Mouse (Mus musculus) heart, adult 11 months (tissue): ENCODE measurements at regions not wholly inside any gene's neighbourhood (a gene's known extent, or its start where the extent isn't known, plus 50 kb on each side); places are given as distances from the start of the nearest gene placed in this dataset.
A peak's percentile ranks its signal among the peaks of the same experiment; 100 is the strongest.
"Not testable (repeated sequence)": the region's sequence is repeated elsewhere in the genome, so short reads cannot be mapped to it uniquely, and the experiment has no call there.

Experiments used
- DNase-seq: peaks from one replicate; pipeline ENCODE4 v3.0.0; 2022

DNA sequence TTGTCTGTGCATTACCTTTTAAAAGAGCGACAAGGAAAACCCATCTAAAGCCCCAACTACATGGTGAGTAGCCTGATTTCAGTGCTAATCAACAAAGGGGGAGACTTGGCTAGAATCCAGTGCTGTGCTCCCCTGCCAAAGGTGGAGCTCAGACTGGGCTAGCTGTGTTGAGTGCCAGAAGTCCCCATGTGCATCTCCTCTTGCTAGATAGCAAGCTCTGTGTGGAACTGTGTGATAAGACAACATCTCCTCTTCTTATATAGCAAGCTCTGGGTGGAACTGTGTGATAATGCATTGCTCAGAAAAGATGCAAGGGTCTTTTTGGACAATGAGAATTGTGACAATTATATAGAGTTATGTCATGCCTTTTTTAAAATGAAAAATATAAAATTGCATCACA is 741.4 kb downstream of the Adam6a start:
- DNase-seq = peak; percentile 17

DNA sequence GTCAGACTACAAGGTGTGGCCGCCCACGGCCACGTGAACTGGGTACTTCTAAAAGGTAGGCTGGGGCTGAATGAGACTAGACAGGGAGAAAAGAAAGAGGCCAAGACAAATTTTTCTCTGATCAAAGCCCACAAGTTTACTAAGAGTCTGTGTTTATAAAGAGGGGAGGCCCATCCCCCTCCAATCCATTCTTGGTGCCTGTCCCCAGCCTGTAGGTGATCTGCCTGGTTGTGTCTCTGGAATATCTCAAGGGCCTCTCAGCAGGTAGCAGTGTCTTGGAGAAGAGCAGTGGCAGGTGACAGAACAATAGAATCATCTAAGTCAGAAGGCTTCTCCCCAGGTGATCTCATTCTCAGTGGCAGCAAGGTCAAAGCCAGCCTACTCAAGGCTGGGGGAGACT is 743.3 kb downstream of the Adam6a start:
- DNase-seq = no peak

DNA sequence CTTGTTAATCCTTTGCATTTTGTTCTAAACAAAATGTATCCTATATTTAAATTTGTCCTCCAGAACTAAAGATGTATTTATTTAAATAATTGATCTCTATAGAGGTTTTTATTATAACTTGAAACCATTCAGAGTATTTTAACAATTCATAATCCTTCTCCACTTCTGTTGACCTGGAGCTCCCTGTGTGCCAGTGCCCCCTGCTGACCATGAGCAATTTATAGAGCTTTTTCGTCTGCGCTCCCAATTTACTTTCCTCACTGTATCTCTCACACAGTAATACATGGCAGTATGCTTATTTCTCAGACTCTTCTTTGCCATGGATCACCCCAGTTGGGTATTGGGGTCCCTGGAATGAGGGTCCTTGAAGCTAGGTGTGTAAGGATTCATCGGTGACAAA is 747.4 kb downstream of the Adam6a start:
- no peak for DNase-seq

GRCm38 (mm10) chr12:114299771-114300170 is 756.1 kb downstream of the Adam6a start:
- no peak for DNase-seq

DNA sequence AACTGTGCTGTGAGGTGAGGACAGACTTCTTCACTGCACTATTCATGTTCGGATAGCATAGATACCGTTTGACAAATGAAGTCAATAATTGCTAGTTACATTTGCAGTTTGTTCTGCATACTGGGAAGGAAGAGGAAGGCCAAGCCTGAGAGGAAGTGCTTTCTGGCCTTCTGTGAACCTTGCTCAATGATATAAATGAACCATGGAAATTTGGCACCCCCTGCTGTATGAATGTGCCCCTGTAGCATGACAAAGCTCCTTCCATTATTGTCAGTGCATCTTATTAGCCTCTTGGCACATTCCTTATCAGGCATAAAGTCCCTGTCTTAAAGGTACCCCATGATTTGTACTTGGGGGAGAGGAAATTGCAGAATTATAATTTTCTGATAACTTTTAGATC is 758.0 kb downstream of the Adam6a start:
- DNase-seq = no peak

DNA sequence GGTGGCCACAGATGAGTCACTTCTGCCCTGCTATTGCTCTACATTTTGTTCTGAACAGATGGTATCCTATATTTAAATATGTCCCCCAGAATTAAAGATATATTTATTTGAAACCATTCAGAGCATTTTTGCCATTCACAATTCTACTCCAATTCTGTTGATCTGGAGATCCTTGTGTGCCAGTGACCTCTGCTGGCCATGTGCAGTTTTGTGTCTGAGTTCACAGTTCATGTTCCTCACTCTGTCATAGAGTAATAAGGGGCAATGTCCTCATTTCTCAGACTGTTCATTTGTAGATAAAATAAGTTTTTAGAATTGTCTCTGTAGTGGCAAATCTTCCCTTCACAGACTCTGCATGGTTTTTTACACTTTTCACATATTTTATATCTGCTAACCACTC is 788.8 kb downstream of the Adam6a start:
- DNase-seq = no peak

DNA sequence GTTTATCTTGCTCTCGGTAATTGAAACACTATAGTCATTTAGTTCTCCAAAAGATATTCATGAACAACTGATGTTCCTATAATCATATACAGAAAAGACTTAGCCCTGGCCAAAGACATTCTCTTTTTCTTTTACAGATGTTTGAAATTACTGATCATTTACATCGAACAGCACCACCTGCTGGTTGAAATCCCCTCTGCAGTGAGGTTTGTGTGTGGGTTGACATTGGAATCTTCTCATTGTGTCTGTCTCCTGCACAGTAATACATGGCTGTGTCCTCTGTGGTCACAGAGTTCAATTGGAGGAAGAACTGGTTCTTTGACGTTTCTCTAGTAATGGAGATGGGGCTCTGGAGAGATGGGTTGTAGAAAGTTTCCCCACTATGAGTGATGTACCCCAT is 822.6 kb downstream of the Adam6a start:
- DNase-seq = no peak

GRCm38 (mm10) chr12:114378696-114379350 is 835.1 kb downstream of the Adam6a start:
- DNase-seq = peak; percentile 93

DNA sequence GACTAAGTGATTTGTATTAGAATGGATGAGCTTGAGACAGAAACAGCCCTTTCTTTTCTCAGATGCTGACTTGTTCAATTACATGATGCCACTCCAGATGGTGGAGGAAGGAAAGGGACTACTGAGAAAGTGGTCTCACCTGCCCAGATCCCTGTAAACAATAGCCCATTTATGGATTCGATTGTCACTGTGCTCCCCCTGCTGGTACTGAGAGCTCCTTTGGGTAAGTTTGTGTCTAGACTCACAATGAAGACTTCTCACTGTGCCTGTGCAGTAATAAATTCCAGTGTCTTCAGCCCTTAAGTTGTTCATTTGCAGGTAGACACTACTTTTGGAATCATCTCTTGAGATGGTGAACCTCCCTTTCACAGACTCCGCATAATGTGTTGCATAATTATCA is 847.7 kb downstream of the Adam6a start:
- no peak for DNase-seq

GRCm38 (mm10) chr12:114406206-114406605 is 862.5 kb downstream of the Adam6a start:
- DNase-seq = no peak

DNA sequence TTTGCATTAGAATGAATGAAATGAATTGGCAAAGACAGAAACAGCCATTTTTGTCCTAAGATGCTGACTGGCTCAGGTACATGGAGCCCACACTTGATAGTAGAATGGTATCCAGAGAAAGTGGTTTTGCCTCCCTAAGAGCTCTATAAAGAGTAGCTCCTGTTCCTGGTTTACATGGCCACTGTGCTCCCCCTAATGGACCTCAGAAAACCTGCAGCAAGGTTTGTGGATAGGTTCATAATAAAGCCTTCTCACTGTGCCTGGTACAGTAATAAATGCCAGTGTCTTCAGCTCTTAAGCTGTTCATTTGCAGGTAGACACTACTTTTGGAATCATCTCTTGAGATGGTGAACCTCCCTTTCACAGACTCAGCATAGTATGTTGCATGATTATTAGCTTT is 890.8 kb downstream of the Adam6a start:
- DNase-seq = peak; percentile 16

GRCm38 (mm10) chr12:114462037-114462436 is 918.3 kb downstream of the Adam6a start:
- no peak for DNase-seq

DNA sequence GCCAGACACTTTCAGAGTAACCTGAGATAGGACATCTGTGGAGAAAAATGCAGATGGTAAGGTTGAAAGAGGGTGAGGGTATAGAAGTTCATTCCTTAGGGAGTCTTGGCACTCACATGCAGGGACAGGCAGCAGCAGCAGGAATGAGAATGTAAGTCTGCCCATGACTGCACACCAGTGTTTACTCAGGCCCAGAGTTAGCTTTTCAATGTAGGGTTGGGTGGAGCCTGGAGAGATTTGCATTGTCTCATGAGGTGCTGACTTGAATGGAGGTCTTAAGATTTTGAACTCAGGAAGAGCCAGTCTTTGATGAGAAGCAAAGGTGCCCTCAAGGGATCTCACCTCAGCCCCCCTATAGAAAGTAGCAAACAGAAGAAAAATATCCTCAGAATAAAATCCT is 918.9 kb downstream of the Adam6a start:
- no peak for DNase-seq

GRCm38 (mm10) chr12:114468857-114469256 is 925.1 kb downstream of the Adam6a start:
- DNase-seq = no peak

DNA sequence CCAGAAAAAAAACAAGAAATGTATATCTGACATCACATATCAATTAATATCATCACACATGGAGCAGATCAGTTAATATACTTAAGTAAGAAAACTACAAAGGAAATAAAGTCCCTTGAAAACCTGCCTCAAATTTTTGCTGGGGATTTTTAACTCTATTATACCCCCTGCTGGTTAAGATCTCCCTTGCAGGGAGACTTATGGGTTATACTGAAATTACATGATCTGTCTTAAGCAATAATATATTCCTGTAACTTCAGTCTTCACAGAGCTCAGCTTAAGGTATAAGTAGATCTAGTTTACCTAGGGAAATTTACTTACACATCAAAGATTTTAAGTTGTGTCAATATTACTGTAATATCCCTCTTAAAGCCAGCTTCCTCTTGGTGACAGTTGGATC is 929.0 kb downstream of the Adam6a start:
- not testable (repeated sequence) for DNase-seq

GRCm38 (mm10) chr12:114478741-114479140 is 935.0 kb downstream of the Adam6a start:
- no peak for DNase-seq

GRCm38 (mm10) chr12:114493500-114494031 is 949.9 kb downstream of the Adam6a start:
- DNase-seq = not testable (repeated sequence)

GRCm38 (mm10) chr12:114495741-114496140 is 952.0 kb downstream of the Adam6a start:
- no peak for DNase-seq

DNA sequence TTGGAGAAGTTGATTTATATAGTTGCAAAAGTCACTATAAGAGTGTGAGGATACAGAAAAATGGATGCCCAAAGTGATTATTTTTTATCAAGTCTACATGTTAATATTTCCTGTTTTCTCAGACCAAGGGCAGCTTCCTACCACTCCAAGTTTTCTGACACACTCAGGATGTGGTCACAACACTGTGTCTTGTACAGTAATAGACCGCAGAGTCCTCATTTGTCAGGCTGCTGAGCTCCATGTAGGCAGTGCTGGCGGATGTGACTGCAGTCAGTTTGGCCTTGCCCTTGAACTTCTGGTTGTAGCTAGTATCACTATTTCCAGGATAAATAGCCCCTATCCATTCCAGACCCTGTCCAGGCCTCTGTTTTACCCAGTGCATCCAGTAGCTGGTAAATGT is 969.4 kb downstream of the Adam6a start:
- DNase-seq = no peak

GRCm38 (mm10) chr12:114542094-114542493 is 998.4 kb downstream of the Adam6a start:
- DNase-seq = not testable (repeated sequence)

- DNase-seq = not testable (repeated sequence)
Measured at GRCm38 (mm10) chr12:114544931-114545330, 1001.2 kb downstream of the Adam6a start.

DNA sequence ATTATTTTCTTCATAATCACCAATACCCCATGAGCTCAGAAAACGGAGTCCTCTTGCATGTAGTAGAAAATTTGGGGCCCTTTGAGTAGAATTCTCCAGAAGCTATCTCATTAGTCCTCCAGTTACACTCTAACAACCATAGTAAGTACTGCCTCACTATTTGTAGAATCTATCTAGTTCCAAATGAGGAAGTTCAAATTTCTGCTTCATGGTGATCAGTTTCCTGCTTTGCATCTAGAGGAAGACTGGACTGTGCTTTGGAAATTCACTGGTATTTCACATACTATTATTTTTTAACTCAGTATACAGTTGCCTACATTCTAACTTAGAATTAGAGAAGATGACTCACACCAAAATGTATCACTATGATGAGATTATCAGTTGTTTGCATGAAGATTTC is 1018.7 kb downstream of the Adam6a start:
- no peak for DNase-seq

DNA sequence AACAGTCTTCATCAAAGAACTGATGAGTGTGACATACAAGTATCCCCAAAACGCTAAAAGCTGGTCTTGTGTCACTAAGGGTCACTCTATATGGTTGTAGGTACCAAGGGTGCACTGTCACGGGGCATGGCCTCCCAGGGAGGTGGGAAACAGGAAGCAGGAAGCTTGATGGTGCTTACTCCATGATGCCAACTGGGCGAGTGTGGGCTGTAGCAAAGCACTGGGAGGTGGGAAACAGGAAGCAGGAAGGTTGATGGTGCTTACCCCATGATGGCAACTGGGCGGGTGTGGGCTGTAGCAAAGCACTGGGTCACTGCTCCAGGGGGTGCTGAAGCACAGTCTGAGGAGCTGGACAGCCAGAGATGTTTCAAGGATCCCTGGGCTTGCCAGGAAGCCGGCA is 1019.3 kb downstream of the Adam6a start:
- DNase-seq = peak; percentile 81

DNA sequence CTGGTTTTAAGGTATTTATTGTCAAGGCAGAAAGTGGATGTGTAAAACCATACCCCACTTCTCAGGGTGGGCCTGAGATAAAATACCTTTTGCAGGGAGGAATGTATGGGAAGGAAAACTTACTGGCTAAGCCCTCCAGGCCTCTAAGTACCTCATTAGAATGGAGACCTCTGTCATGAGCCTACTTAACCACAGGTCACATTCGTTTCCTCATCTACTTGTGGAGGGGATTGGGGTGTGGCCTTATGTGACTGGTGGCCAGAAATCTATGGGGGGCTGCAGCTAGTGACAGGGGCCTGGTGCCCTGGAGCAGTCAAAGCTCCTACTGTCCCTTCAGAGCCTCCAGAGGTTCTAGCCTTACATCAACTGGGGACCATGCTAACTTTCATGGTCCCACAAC is 1020.0 kb downstream of the Adam6a start:
- DNase-seq = peak; percentile 42

DNA sequence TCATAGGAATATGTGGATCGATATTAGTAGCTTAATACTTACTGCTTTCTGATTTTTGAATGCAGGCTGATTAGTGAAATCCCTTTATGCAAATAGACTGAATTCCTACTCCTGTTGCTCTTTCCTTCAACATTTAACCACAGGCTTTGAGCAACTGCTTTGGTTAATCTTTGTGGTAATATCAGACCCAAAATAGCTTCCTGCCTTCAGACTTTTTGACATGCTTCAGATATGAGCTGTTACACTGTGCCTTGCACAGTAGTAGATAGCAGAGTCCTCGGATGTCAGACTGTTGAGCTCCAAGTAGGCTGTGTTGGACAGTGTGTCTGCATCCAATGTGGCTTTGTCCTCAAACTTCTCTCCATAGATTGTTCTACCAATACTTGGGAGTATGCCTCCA is 1020.6 kb downstream of the Adam6a start:
- no peak for DNase-seq
